Mouse (Mus musculus): ENCODE measurements around the gene Crybg3. TPM values are rescaled to one million over a fixed set of nuclear protein-coding genes. Genes with fewer than 3 reads are reported as not detected.

Gene Crybg3
- polyA plus RNA-seq, 1 experiment from 2014 or later, result 13.8 TPM

- Histone ChIP-seq H3K4me2 (no peak overlapping the region), H3K27ac (no peak overlapping the region), H3K4me3 (no peak overlapping the region), H3K27me3 (no peaks in the 10 kb centered on the region), H3K36me3 (peaks cover 9% of the 10 kb centered on the region), H3K9ac (no peak overlapping the region), H3K9me3 (no peaks in the 10 kb centered on the region), H3K4me1 (no peaks in the 10 kb centered on the region)
- no peak for ATAC-seq (ENCODE audit: insufficient number of reproducible peaks, low FRiP score, low TSS enrichment, low read depth)
- 86% methylated on average over 16 of the region's 16 CpGs for WGBS
Observed at GRCm38 (mm10) chr16:59521752-59522423, 78.9 kb downstream of the Crybg3 start.

DNA sequence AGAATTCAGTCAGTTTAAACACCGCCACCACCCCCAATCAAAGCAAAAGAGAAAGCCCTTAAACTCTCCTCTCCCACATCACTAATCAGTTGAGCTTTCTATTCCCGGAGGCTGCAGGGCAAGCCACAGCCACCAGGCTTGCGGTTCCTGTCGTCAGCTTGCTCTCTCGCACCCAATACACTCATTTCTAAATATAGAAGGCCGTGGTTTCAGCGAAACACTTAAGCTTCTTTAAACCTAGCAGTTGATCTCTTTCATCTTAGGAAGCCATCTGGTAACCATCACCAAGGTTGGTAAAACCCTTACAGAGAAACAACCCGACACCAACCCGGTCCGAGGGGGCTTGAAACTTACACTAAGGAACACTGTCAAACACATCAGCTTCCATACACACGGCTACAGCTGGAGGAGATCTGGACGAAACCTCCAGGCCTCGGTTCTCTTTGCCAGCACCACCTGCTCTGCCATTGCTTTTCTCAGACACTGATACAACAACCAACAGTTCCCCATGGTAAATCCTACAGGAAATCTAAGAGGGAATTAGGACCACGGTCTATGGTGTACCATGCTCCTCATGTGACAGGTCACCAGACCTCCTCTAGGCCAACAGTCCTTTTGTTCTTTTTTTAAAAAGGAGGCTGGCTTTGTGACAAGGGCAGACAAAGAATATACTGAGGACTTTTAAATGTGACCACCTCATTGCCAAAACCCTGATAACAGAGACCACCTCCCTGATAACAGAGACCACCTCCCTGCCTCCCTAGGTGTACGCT lies 83.1 kb downstream of the Crybg3 start:
- no peak overlapping the region for H3K9ac ChIP-seq
- H3K4me2 ChIP-seq, result no peak overlapping the region
- no peak overlapping the region for H3K27ac ChIP-seq
- H3K4me1 ChIP-seq, result no peaks in the 10 kb centered on the region
- no peaks in the 10 kb centered on the region for H3K9me3 ChIP-seq
- WGBS, result 34% methylated on average over 15 of the region's 15 CpGs
- peak; percentile 58; the same call in 1 of the 2 replicates for ATAC-seq (ENCODE audit: insufficient number of reproducible peaks, low FRiP score, low TSS enrichment, low read depth)
- H3K36me3 ChIP-seq, result peaks cover 26% of the 10 kb centered on the region
- H3K27me3 ChIP-seq, result no peaks in the 10 kb centered on the region
- no peak overlapping the region for H3K4me3 ChIP-seq

DNA sequence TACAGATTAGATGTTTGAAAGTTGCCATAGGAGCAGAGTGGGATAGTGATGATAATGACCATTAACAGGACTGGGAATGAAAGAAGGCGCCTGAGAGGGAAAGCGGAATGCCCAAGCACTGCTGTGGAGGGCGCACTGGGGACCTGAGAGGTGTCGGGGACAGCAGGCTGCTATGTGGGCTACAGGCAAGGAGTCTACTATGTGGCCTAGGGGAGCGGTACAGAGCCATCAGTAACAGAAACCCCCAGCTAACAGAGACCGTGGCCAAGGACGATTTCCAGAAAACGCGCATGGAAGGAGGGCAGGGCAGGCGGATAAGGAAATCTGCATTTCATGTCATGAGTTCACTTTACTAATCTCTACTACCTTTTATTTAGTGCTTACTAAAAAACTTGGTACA lies 83.8 kb downstream of the Crybg3 start:
- peaks cover 28% of the 10 kb centered on the region for H3K36me3 ChIP-seq
- 69% methylated on average over 10 of the region's 10 CpGs for WGBS
- ATAC-seq (ENCODE audit: insufficient number of reproducible peaks, low FRiP score, low TSS enrichment, low read depth), result no peak

DNA sequence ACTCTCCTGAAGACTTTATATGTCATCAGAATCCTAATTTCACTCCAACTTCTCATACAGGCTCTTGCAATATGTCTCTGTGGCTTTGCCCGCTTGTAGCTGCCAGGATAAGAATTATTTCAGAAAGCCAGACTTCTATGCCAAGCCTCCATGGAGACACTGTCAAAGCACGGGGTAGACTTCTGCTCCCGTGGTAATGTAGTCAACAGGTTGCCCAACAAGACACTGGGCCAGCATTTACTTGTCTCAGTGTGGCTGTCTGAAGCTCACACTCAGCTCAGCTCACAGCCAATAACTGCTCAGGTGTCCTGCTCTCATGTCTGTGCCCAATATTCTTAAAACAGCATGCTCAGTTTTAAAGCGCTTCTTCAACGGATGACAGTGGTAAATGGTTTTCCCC lies 85.6 kb downstream of the Crybg3 start:
- Histone ChIP-seq H3K36me3 (peaks cover 23% of the 10 kb centered on the region), H3K27ac (no peak overlapping the region), H3K4me2 (no peak overlapping the region), H3K9me3 (no peaks in the 10 kb centered on the region), H3K27me3 (no peaks in the 10 kb centered on the region), H3K4me3 (no peak overlapping the region), H3K9ac (no peak overlapping the region), H3K4me1 (no peaks in the 10 kb centered on the region)
- 89% methylated on average over 5 of the region's 5 CpGs for WGBS
- ATAC-seq (ENCODE audit: insufficient number of reproducible peaks, low FRiP score, low TSS enrichment, low read depth), result no peak

More for the DNA sequence above, 83.8 kb downstream of the Crybg3 start:
- H3K9ac ChIP-seq, result no peak overlapping the region
- no peaks in the 10 kb centered on the region for H3K4me1 ChIP-seq
- no peak overlapping the region for H3K4me3 ChIP-seq
- H3K9me3 ChIP-seq, result no peaks in the 10 kb centered on the region
- no peak overlapping the region for H3K27ac ChIP-seq
- no peak overlapping the region for H3K4me2 ChIP-seq
- H3K27me3 ChIP-seq, result no peaks in the 10 kb centered on the region

GRCm38 (mm10) chr16:59509830-59510229 lies 90.9 kb downstream of the Crybg3 start:
- Histone ChIP-seq H3K36me3 (peaks cover 27% of the 10 kb centered on the region; the same call in 1 of the 2 replicates), H3K4me1 (no peaks in the 10 kb centered on the region), H3K27ac (no peak overlapping the region), H3K4me3 (no peak overlapping the region), H3K4me2 (no peak overlapping the region), H3K9ac (no peak overlapping the region), H3K9me3 (no peaks in the 10 kb centered on the region), H3K27me3 (no peaks in the 10 kb centered on the region)
- ATAC-seq (ENCODE audit: insufficient number of reproducible peaks, low FRiP score, low TSS enrichment, low read depth), result no peak
- 78% methylated on average over 5 of the region's 5 CpGs for WGBS

DNA sequence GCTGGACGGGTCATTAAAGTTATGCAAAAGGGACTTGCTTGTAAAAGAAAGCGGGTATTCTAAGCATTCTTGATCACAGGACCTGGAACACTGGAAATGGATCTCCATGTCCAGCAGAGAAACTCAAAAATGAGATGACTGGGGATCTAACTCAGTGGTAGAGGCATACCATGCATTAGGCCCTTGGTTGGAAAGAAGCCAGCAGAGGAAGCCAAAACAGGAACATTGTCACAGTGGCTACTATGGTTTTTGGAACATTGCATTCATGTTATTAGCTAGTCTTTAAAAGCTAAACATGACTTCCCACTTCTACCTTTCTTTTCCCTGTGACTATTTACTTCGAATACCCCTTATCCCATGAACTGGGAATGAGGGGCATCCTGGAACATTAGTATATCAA lies 101.6 kb downstream of the Crybg3 start:
- WGBS, result 88% methylated on average over 3 of the region's 3 CpGs
- no peak overlapping the region for H3K4me2 ChIP-seq
- no peak overlapping the region for H3K9ac ChIP-seq
- no peaks in the 10 kb centered on the region for H3K27me3 ChIP-seq
- H3K27ac ChIP-seq, result no peak overlapping the region
- H3K4me3 ChIP-seq, result no peak overlapping the region
- no peaks in the 10 kb centered on the region for H3K4me1 ChIP-seq
- peaks cover 50% of the 10 kb centered on the region for H3K36me3 ChIP-seq
- ATAC-seq (ENCODE audit: insufficient number of reproducible peaks, low FRiP score, low TSS enrichment, low read depth), result no peak
- no peaks in the 10 kb centered on the region for H3K9me3 ChIP-seq

DNA sequence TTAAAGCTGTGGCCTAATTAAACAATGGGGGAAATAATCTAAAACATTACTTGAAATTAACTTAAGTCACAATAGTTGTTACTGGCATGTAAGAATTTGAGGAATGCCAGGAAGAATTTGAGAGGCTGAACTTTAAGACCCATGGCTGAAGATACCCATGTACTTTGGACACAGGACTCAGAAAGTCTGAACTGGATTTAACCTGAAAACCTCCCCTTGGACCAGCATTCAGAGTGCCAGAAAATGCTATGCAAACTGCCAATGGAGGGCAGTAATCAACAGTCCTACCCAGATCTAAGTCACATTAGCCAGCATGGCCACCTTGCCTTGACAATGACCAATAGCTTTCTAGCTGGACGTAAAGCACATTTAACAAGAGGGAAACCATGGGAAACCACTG lies 102.8 kb downstream of the Crybg3 start:
- WGBS, result 81% methylated on average over 1 of the region's 1 CpGs
- ATAC-seq (ENCODE audit: insufficient number of reproducible peaks, low FRiP score, low TSS enrichment, low read depth), result no peak

DNA sequence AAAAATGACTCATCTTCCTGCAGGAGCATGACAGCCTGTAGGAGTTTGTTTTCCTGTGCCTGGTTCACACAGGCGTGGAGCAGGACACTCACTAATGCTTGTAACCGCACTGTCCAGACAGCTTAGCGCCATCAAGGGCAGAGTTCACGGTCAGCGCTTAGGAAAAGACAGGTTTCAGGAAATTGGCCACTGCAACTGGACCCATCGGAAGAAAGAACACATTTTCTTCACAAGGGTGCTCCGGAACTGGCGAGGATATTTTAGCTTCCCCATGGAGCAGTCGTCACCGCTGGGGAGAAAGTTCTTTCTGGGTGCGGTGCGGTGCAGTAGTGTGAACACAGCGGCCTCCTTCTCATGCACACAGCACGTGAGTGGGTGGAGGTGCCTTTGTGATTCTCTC lies 107.6 kb downstream of the Crybg3 start:
- no peak overlapping the region for H3K9ac ChIP-seq
- no peak overlapping the region for H3K4me3 ChIP-seq
- H3K36me3 ChIP-seq, result peaks cover 60% of the 10 kb centered on the region
- no peak overlapping the region for H3K27ac ChIP-seq
- H3K4me2 ChIP-seq, result no peak overlapping the region
- no peaks in the 10 kb centered on the region for H3K9me3 ChIP-seq
- no peak for ATAC-seq (ENCODE audit: insufficient number of reproducible peaks, low FRiP score, low TSS enrichment, low read depth)
- no peaks in the 10 kb centered on the region for H3K27me3 ChIP-seq
- 88% methylated on average over 14 of the region's 14 CpGs for WGBS
- 0 out of 2 replicates have a peak, but pooled peaks cover under 1% of the 10 kb centered on the region for H3K4me1 ChIP-seq

More for the DNA sequence above, 102.8 kb downstream of the Crybg3 start:
- Histone ChIP-seq H3K4me2 (no peak overlapping the region), H3K27me3 (no peaks in the 10 kb centered on the region), H3K36me3 (peaks cover 53% of the 10 kb centered on the region), H3K4me3 (no peak overlapping the region), H3K9ac (no peak overlapping the region), H3K9me3 (no peaks in the 10 kb centered on the region), H3K4me1 (no peaks in the 10 kb centered on the region), H3K27ac (no peak overlapping the region)

- Histone ChIP-seq H3K9me3 (no peaks in the 10 kb centered on the region), H3K4me2 (no peak overlapping the region), H3K9ac (no peak overlapping the region), H3K4me3 (no peak overlapping the region), H3K27ac (no peak overlapping the region), H3K4me1 (0 out of 2 replicates have a peak, but pooled peaks cover 4% of the 10 kb centered on the region), H3K27me3 (no peaks in the 10 kb centered on the region), H3K36me3 (peaks cover 62% of the 10 kb centered on the region)
- WGBS, result 47% methylated on average over 9 of the region's 9 CpGs
- ATAC-seq (ENCODE audit: insufficient number of reproducible peaks, low FRiP score, low TSS enrichment, low read depth), result no peak
Observed at GRCm38 (mm10) chr16:59487975-59488548, 112.7 kb downstream of the Crybg3 start.

- H3K4me1 ChIP-seq, result 0 out of 2 replicates have a peak, but pooled peaks cover 4% of the 10 kb centered on the region
- peaks cover 64% of the 10 kb centered on the region for H3K36me3 ChIP-seq
- H3K27me3 ChIP-seq, result no peaks in the 10 kb centered on the region
- no peak overlapping the region for H3K27ac ChIP-seq
- H3K4me3 ChIP-seq, result no peak overlapping the region
- WGBS, result 72% methylated on average over 7 of the region's 7 CpGs
- ATAC-seq (ENCODE audit: insufficient number of reproducible peaks, low FRiP score, low TSS enrichment, low read depth), result no peak
- H3K9ac ChIP-seq, result no peak overlapping the region
- H3K4me2 ChIP-seq, result no peak overlapping the region
- H3K9me3 ChIP-seq, result no peaks in the 10 kb centered on the region
Observed at GRCm38 (mm10) chr16:59487239-59487638, 113.5 kb downstream of the Crybg3 start.

DNA sequence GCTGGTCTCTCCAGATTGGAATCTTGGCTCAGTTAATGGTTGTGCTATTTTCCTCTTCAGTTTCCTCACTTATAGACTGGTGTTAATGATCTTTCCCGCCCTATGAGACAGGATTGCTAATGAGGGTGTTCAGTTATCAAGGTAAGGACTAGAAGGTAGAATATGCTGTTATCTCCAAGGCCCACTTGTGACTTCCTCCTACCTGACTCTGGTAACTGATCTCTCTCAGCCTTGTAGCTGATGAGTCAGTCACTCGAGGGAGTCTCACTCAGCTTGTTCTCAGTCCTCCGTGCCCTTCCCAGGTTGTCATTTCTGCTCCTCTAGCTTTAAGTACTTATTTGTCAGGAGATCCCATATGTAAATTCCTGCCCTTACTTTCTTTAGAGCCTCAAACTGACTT lies 122.8 kb downstream of the Crybg3 start:
- no peak overlapping the region for H3K9ac ChIP-seq
- H3K4me2 ChIP-seq, result no peak overlapping the region
- H3K36me3 ChIP-seq, result peaks cover 33% of the 10 kb centered on the region
- no peaks in the 10 kb centered on the region for H3K27me3 ChIP-seq
- no peak for ATAC-seq (ENCODE audit: insufficient number of reproducible peaks, low FRiP score, low TSS enrichment, low read depth)
- no peak overlapping the region for H3K4me3 ChIP-seq
- H3K27ac ChIP-seq, result no peak overlapping the region
- WGBS, result 78% methylated on average over 3 of the region's 3 CpGs
- peaks cover 3% of the 10 kb centered on the region; the same call in 1 of the 2 replicates for H3K4me1 ChIP-seq
- H3K9me3 ChIP-seq, result no peaks in the 10 kb centered on the region

GRCm38 (mm10) chr16:59474788-59475187 lies 126.0 kb downstream of the Crybg3 start:
- no peak overlapping the region for H3K27ac ChIP-seq
- no peaks in the 10 kb centered on the region for H3K9me3 ChIP-seq
- H3K36me3 ChIP-seq, result peaks cover 12% of the 10 kb centered on the region
- no peak overlapping the region for H3K4me2 ChIP-seq
- ATAC-seq (ENCODE audit: insufficient number of reproducible peaks, low FRiP score, low TSS enrichment, low read depth), result no peak
- no peaks in the 10 kb centered on the region for H3K27me3 ChIP-seq
- H3K4me3 ChIP-seq, result no peak overlapping the region
- H3K4me1 ChIP-seq, result peaks cover 7% of the 10 kb centered on the region
- WGBS, result 14% methylated on average over 1 of the region's 1 CpGs
- H3K9ac ChIP-seq, result no peak overlapping the region
